Mouse (Mus musculus) myocyte (in vitro differentiated cells): ENCODE results near the gene A630023A22Rik. TPM values are rescaled to one million over a fixed set of nuclear protein-coding genes. Genes with fewer than 3 reads are reported as not detected.

Experiments used
- H3K27me3 ChIP-seq: one replicate; pipeline ENCODE4 v1.6.1; 2011; ENCODE audit not compliant: control insufficient read depth, insufficient read depth, insufficient read length
- H3K36me3 ChIP-seq: one replicate; pipeline ENCODE4 v1.6.1; 2011; ENCODE audit not compliant: control insufficient read depth, insufficient read depth
- H3K4me2 ChIP-seq: one replicate; pipeline ENCODE4 v1.6.1; 2011; ENCODE audit warnings: low read depth, control low read depth
- H3K4me3 ChIP-seq: one replicate; pipeline ENCODE4 v1.5.1; 2011; ENCODE audit warnings: mild to moderate bottlenecking, control low read depth, moderate library complexity
- H3K79me2 ChIP-seq: one replicate; pipeline ENCODE4 v1.6.1; 2011; ENCODE audit not compliant: control insufficient read depth, insufficient read depth
- H3ac ChIP-seq: one replicate; pipeline ENCODE4 v1.6.1; 2011; ENCODE audit not compliant: control insufficient read depth, insufficient read length
- CEBPB ChIP-seq: IDR thresholded peaks from 2 replicates; pipeline ENCODE4 v1.6.1; 2011; ENCODE audit warnings: mild to moderate bottlenecking, moderate library complexity; ENCODE audit not compliant: poor library complexity, insufficient read depth, severe bottlenecking
- E2F4 ChIP-seq: IDR thresholded peaks from one replicate; pipeline ENCODE4 v1.6.1; 2011; ENCODE audit warnings: mild to moderate bottlenecking, control low read depth, moderate library complexity; ENCODE audit not compliant: insufficient read depth
- MAX ChIP-seq: IDR thresholded peaks from one replicate; pipeline ENCODE4 v1.6.1; 2011; ENCODE audit warnings: low read depth, mild to moderate bottlenecking, control low read depth
- MYOD1 ChIP-seq, 3 experiments: IDR thresholded peaks; one replicate each; pipeline ENCODE4 v1.6.1; 2011; ENCODE audit warnings: control low read depth in 2 of 3, low read depth in 2 of 3, mild to moderate bottlenecking in 2 of 3, moderate library complexity in 1 of 3; ENCODE audit not compliant: insufficient read length in 2 of 3, control insufficient read depth in 1 of 3
- MYOG ChIP-seq, 3 experiments: IDR thresholded peaks; one replicate each; pipeline ENCODE4 v1.6.1; 2011; ENCODE audit warnings: control low read depth in 2 of 3, low read depth in 2 of 3, mild to moderate bottlenecking in 2 of 3; ENCODE audit not compliant: insufficient read length in 2 of 3, control insufficient read depth in 1 of 3, insufficient read depth in 1 of 3
- POLR2A ChIP-seq: IDR thresholded peaks from one replicate; pipeline ENCODE4 v1.6.1; 2011; ENCODE audit warnings: low read depth, mild to moderate bottlenecking, control low read depth, moderate library complexity; ENCODE audit not compliant: insufficient read length
- POLR2AphosphoS2 ChIP-seq: IDR thresholded peaks from one replicate; pipeline ENCODE4 v1.6.1; 2011; ENCODE audit warnings: low read depth, control low read depth; ENCODE audit not compliant: insufficient read length
- REST ChIP-seq: IDR thresholded peaks from one replicate; pipeline ENCODE4 v1.6.1; 2011; ENCODE audit warnings: mild to moderate bottlenecking, control low read depth, moderate library complexity; ENCODE audit not compliant: insufficient read depth, insufficient read length
- SRF ChIP-seq: IDR thresholded peaks from one replicate; pipeline ENCODE4 v1.6.1; 2011; ENCODE audit warnings: low read depth; ENCODE audit not compliant: control insufficient read depth, insufficient read length
- TCF12 ChIP-seq: IDR thresholded peaks from one replicate; pipeline ENCODE4 v1.6.1; 2011; ENCODE audit warnings: mild to moderate bottlenecking, control low read depth; ENCODE audit not compliant: poor library complexity, insufficient read depth, severe bottlenecking
- TCF3 ChIP-seq: IDR thresholded peaks from one replicate; pipeline ENCODE4 v1.6.1; 2011; ENCODE audit warnings: low read depth, control low read depth; ENCODE audit not compliant: insufficient read length
- USF1 ChIP-seq: IDR thresholded peaks from one replicate; pipeline ENCODE4 v1.6.1; 2011; ENCODE audit warnings: low read depth, mild to moderate bottlenecking, control low read depth, moderate library complexity
- polyA plus RNA-seq: library from polyadenylated mRNA; unstranded; fragments of >200 nt; fragmentation: generic; extraction: Trizol; gene quantifications from one replicate; pipeline ENCODE4 v1.2.1, GENCODE M21; 2012; ENCODE audit warnings: missing spikeins

The A630023A22Rik gene
- polyA plus RNA-seq, 1 experiment, result 1.0 TPM

DNA sequence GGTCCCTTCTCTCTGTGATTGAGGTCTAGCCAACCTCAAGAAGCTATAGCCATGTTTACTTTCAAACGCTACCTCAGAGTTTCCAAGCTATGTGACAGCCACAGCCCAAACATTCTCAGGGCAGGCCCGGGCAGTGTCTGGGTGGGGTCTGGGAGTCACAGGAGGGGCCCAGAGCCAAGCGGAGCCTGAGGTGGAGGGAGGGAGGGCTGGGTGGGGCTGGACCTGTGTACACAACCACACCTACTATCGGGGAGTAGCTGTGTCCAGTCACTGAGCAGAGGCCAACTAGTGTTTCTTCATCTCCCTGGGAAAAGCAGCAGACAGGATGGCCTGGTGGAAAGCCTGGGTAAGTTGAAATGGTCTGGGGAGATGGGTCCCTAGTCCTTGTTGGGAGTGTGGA is 16.8 kb downstream of the A630023A22Rik start, which contains the start of gene Anxa8:
Gene Anxa8 (plus strand): TSS at position 251 of the 400 bp plus-strand sequence.
- peak within 1 kb of the TSS; percentile 16 for H3K4me3 ChIP-seq

DNA sequence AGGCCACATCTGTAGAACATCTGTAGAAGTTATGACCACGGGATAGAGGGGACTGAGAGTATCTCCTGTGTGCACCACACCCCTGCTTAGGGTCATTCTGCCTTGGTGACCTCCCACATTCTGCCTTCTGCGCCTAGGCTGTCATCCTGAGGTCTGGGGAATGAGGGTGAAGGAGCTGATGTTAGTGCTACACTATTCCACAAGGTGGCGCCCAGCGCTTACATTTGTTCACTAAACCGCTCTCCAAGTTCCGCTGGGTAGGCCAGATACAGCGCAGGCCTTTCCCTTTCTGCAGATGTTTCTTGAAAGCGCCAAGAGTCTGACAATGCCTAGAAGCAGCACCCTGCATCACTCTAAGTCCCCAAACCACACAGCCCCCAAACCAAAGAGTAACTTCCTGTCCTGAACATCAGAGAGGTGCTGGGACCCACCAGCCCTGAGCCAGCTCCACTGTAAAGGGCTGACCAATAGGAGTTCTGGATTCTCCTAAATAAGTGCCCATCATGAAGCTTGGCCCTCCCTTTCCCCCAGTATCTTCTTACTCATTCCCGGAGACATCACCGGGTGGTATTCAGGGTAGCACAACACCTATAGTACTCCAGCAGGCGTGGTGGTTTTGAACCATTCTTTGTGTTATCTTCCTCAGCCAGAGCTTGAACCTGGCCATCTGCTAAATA is 22.1 kb downstream of the A630023A22Rik start:
- no peaks in the 10 kb centered on the region for H3K27me3 ChIP-seq
- TF ChIP-seq MAX, result no peak
- TF ChIP-seq MYOD1 (IDR thresholded peaks at IDR 0.05; ENCODE audit: control insufficient read depth in 1 of 3, insufficient read length in 2 of 3, low read depth in 2 of 3), result no peak
- no peak for TF ChIP-seq CEBPB
- no peak for TF ChIP-seq E2F4
- no peak for TF ChIP-seq TCF3
- TF ChIP-seq REST, result no peak
- no peak for TF ChIP-seq USF1
- no peak for TF ChIP-seq TCF12
- no peak for TF ChIP-seq POLR2A
- no peak for TF ChIP-seq MYOG (IDR thresholded peaks at IDR 0.05; ENCODE audit: control insufficient read depth in 1 of 3, insufficient read depth in 1 of 3, insufficient read length in 2 of 3, low read depth in 2 of 3)
- no peak for TF ChIP-seq POLR2AphosphoS2
- no peak overlapping the region for H3K4me2 ChIP-seq
- H3ac ChIP-seq, result no peak overlapping the region
- H3K36me3 ChIP-seq, result no peaks in the 10 kb centered on the region
- H3K79me2 ChIP-seq, result no peaks in the 10 kb centered on the region
- no peak overlapping the region for H3K4me3 ChIP-seq

More for the DNA sequence above, 16.8 kb downstream of the A630023A22Rik start, which contains the start of gene Anxa8:
- no peak within 1 kb of the TSS for H3ac ChIP-seq
- no peak for TF ChIP-seq CEBPB
- peak; percentile 42 for TF ChIP-seq POLR2A
- no peaks in the 10 kb centered on the region for H3K27me3 ChIP-seq
- peak within 1 kb of the TSS; percentile 78 for H3K4me2 ChIP-seq
- H3K36me3 ChIP-seq, result no peaks in the 10 kb centered on the region
- peaks cover 4% of the 10 kb centered on the region for H3K79me2 ChIP-seq

GRCm38 (mm10) chr14:34078293-34078692 is 24.3 kb downstream of the A630023A22Rik start:
- H3ac ChIP-seq, result no peak overlapping the region
- no peaks in the 10 kb centered on the region for H3K27me3 ChIP-seq
- H3K79me2 ChIP-seq, result no peaks in the 10 kb centered on the region
- no peak overlapping the region for H3K4me2 ChIP-seq
- no peak for TF ChIP-seq E2F4
- TF ChIP-seq CEBPB, result no peak
- TF ChIP-seq USF1, result no peak
- no peak for TF ChIP-seq POLR2A
- TF ChIP-seq SRF, result no peak
- TF ChIP-seq POLR2AphosphoS2, result no peak
- TF ChIP-seq TCF3, result no peak
- TF ChIP-seq MYOG (IDR thresholded peaks at IDR 0.05; ENCODE audit: control insufficient read depth in 1 of 3, insufficient read depth in 1 of 3, insufficient read length in 2 of 3, low read depth in 2 of 3), result no peak
- no peak for TF ChIP-seq REST
- TF ChIP-seq MYOD1 (IDR thresholded peaks at IDR 0.05; ENCODE audit: control insufficient read depth in 1 of 3, insufficient read length in 2 of 3, low read depth in 2 of 3), result no peak
- TF ChIP-seq MAX, result no peak
- TF ChIP-seq TCF12, result no peak
- no peaks in the 10 kb centered on the region for H3K36me3 ChIP-seq
- no peak overlapping the region for H3K4me3 ChIP-seq

GRCm38 (mm10) chr14:34077222-34077621 is 25.3 kb downstream of the A630023A22Rik start:
- H3K36me3 ChIP-seq, result no peaks in the 10 kb centered on the region
- no peak for TF ChIP-seq SRF
- no peak for TF ChIP-seq TCF12
- no peak for TF ChIP-seq POLR2AphosphoS2
- TF ChIP-seq MYOG (IDR thresholded peaks at IDR 0.05; ENCODE audit: control insufficient read depth in 1 of 3, insufficient read depth in 1 of 3, insufficient read length in 2 of 3, low read depth in 2 of 3), result no peak
- TF ChIP-seq CEBPB, result no peak
- TF ChIP-seq USF1, result no peak
- TF ChIP-seq MAX, result no peak
- TF ChIP-seq MYOD1 (IDR thresholded peaks at IDR 0.05; ENCODE audit: control insufficient read depth in 1 of 3, insufficient read length in 2 of 3, low read depth in 2 of 3), result no peak
- TF ChIP-seq POLR2A, result no peak
- TF ChIP-seq E2F4, result no peak
- no peak for TF ChIP-seq REST
- TF ChIP-seq TCF3, result no peak
- H3K4me2 ChIP-seq, result no peak overlapping the region
- no peaks in the 10 kb centered on the region for H3K27me3 ChIP-seq
- no peak overlapping the region for H3K4me3 ChIP-seq
- H3ac ChIP-seq, result no peak overlapping the region
- no peaks in the 10 kb centered on the region for H3K79me2 ChIP-seq

DNA sequence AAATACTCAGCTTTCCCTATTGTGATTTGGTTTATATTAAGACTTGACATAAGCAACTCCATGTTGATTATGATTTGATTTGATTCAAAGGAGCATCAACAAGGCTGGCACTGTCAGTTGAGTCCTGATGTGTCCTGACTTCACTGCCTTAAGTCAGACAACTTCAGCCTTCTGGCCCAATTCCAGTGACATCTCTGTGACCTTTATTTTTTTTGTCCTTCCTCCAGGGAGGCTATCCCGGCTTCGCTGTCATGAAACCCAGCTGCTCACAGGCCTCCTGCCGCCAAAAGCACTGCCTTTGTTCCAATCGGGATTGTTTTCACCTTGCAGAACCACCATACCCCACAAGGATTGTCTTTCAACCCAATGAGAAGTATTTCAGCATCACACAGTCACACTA is 27.2 kb downstream of the A630023A22Rik start:
- Histone ChIP-seq H3K27me3 (no peaks in the 10 kb centered on the region), H3ac (no peak overlapping the region), H3K36me3 (no peaks in the 10 kb centered on the region), H3K4me2 (no peak overlapping the region), H3K4me3 (no peak overlapping the region), H3K79me2 (no peaks in the 10 kb centered on the region)
- no peak for TF ChIP-seq POLR2A
- no peak for TF ChIP-seq MYOD1 (IDR thresholded peaks at IDR 0.05; ENCODE audit: control insufficient read depth in 1 of 3, insufficient read length in 2 of 3, low read depth in 2 of 3)
- no peak for TF ChIP-seq MAX
